Mouse (Mus musculus) limb, embryonic 13.5 days (tissue): ENCODE measurements around the gene Maats1. TPM values are rescaled to one million over a fixed set of nuclear protein-coding genes. Genes with fewer than 3 reads are reported as not detected.

ENCODE experiments used
- ATAC-seq: fragments of 200-750 bp; cut with Nextera tagmentation; 2 replicates; pipeline ENCODE4 v1.8.0; 2017; ENCODE audit warnings: low read depth, moderate number of reproducible peaks, moderate TSS enrichment; ENCODE audit not compliant: low FRiP score
- H3K27ac ChIP-seq: fragments of 300-500 bp; sonication (generic); 2 replicates; pipeline ENCODE4 v1.5.1; 2015; ENCODE audit warnings: inconsistent platforms, mild to moderate bottlenecking, moderate library complexity
- H3K27me3 ChIP-seq: fragments of 300-500 bp; sonication (generic); 2 replicates; pipeline ENCODE4 v1.6.1; 2015; ENCODE audit warnings: mild to moderate bottlenecking, inconsistent platforms
- H3K36me3 ChIP-seq: fragments of 300-500 bp; sonication (generic); 2 replicates; pipeline ENCODE4 v1.6.1; 2015; ENCODE audit warnings: inconsistent platforms, mild to moderate bottlenecking, moderate library complexity
- H3K4me1 ChIP-seq: fragments of 300-500 bp; sonication (generic); 2 replicates; pipeline ENCODE4 v1.6.1; 2015; ENCODE audit warnings: inconsistent platforms
- H3K4me2 ChIP-seq: fragments of 300-500 bp; sonication (generic); replicated peaks from 2 replicates; pipeline ENCODE4 v1.6.1; 2015; ENCODE audit warnings: inconsistent platforms, mild to moderate bottlenecking, moderate library complexity
- H3K4me3 ChIP-seq: fragments of 300-500 bp; sonication (generic); 2 replicates; pipeline ENCODE4 v1.5.1; 2015; ENCODE audit warnings: moderate library complexity, mild to moderate bottlenecking, inconsistent platforms
- H3K9ac ChIP-seq: fragments of 300-500 bp; sonication (generic); 2 replicates; pipeline ENCODE4 v1.6.1; 2015; ENCODE audit warnings: mild to moderate bottlenecking, inconsistent platforms
- H3K9me3 ChIP-seq: fragments of 300-500 bp; sonication (generic); 2 replicates; pipeline ENCODE4 v1.6.1; 2016; ENCODE audit warnings: inconsistent platforms
- WGBS: fragments of 180-500 bp; shearing (Covaris S2); methylation state at CpG from one replicate; pipeline ENCODE4 v1.1.7; 2015; 5-methylcytosine and 5-hydroxymethylcytosine counted together
- polyA plus RNA-seq: library from polyadenylated mRNA; unstranded; fragments of >200 nt; fragmentation: Nextera tagmentation; extraction: Ambion mirVana; gene quantifications from 2 replicates; pipeline ENCODE4 v1.2.1, GENCODE M21; 2015

Gene Maats1
- polyA plus RNA-seq, 1 experiment from 2014 or later = 0.10 TPM

DNA sequence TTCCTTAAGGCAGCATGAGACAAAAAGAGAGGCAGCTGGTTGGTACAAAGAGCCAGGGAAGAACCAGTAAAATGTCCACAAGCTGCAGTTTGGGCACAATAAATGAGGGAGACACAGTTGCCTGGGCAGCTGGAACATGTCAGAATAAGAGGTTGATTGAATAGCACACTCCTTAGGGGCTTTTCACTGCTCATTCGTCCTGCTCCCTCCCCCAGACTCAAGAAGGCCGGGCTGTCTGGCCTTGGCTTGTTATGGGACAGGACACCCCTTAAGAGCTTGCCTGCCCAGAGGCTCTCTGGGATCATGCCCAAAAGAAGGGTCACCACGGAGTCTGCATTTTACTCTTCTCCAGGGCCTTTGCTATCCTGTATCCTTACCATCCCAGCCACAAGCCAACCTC lies 58.6 kb downstream of the Maats1 start:
- Histone ChIP-seq H3K4me2 (no peak overlapping the region), H3K9me3 (no peaks in the 10 kb centered on the region), H3K4me1 (no peaks in the 10 kb centered on the region), H3K9ac (no peak overlapping the region), H3K4me3 (no peak overlapping the region), H3K27ac (no peak overlapping the region), H3K36me3 (no peaks in the 10 kb centered on the region), H3K27me3 (no peaks in the 10 kb centered on the region)
- whole genome bisulfite sequencing = 22% methylated on average over 3 of the region's 3 CpGs
- ATAC-seq = no peak

DNA sequence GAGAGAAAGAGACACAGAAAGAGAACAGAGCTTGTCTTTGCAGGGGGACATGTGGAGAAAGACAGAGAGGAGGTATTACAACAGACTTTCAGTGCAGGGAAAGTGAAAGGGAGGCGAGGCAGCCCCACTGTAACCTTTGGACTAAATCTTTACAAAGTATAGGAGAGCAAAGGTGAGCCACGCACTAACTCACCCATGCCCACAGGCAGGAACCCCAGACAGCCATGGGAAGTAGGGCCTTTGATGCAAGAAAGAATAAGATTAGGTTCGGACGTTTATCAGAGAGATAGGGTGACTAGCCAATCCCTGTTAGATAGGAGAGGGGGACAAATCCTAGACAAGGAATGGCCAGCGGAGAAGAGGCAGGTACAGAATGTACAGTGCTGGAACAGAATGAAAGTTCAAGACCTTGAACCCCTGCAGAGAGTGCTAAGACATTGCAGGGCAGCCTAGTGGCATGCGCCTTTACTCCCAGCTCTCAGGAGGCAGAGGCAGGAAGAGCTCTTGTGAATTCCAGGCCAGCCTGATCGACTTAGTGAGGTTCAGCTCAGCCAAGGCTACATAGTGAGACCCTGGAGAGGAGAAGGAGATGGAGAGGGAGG lies 59.3 kb downstream of the Maats1 start:
- H3K36me3 ChIP-seq = no peaks in the 10 kb centered on the region
- WGBS = 84% methylated on average over 7 of the region's 7 CpGs

DNA sequence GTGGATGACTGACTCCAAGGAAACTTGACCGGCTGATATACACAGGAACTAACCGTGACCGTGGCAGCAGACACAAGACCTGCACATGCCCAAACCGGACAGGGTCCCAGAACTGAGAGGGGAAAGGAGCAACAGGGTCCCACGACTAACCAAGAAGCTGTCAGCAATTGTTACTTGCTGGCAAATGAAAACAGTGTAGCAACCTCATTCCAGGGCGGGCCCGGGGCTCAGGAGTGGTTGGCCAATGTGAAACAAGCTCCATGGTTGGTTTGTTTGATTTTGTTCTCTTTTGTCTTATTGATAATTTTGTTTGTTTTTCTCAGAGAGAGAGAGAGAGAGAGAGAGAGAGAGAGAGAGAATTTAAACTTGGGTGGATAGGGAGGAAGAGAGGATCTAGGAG lies 61.0 kb downstream of the Maats1 start:
- 86% methylated on average over 7 of the region's 7 CpGs for WGBS

More for the DNA sequence above, 59.3 kb downstream of the Maats1 start:
- H3K4me3 ChIP-seq = no peak overlapping the region
- ATAC-seq = no peak
- no peak overlapping the region for H3K4me2 ChIP-seq
- no peak overlapping the region for H3K27ac ChIP-seq
- no peaks in the 10 kb centered on the region for H3K27me3 ChIP-seq
- no peak overlapping the region for H3K9ac ChIP-seq
- no peaks in the 10 kb centered on the region for H3K9me3 ChIP-seq
- H3K4me1 ChIP-seq = no peaks in the 10 kb centered on the region

GRCm38 (mm10) chr16:38279794-38280193 lies 62.1 kb downstream of the Maats1 start:
- no peak overlapping the region for H3K4me3 ChIP-seq
- WGBS = 95% methylated on average over 5 of the region's 5 CpGs
- no peak overlapping the region for H3K9ac ChIP-seq
- no peak overlapping the region for H3K4me2 ChIP-seq
- H3K27ac ChIP-seq = no peak overlapping the region
- no peaks in the 10 kb centered on the region for H3K9me3 ChIP-seq
- H3K27me3 ChIP-seq = no peaks in the 10 kb centered on the region
- no peaks in the 10 kb centered on the region for H3K4me1 ChIP-seq
- no peak for ATAC-seq
- H3K36me3 ChIP-seq = no peaks in the 10 kb centered on the region

More for the DNA sequence above, 61.0 kb downstream of the Maats1 start:
- H3K4me3 ChIP-seq = no peak overlapping the region
- no peak for ATAC-seq
- no peak overlapping the region for H3K27ac ChIP-seq
- no peaks in the 10 kb centered on the region for H3K36me3 ChIP-seq
- no peaks in the 10 kb centered on the region for H3K9me3 ChIP-seq
- no peak overlapping the region for H3K9ac ChIP-seq
- H3K27me3 ChIP-seq = no peaks in the 10 kb centered on the region
- no peak overlapping the region for H3K4me2 ChIP-seq
- H3K4me1 ChIP-seq = no peaks in the 10 kb centered on the region

- H3K36me3 ChIP-seq = no peaks in the 10 kb centered on the region
- no peak overlapping the region for H3K9ac ChIP-seq
- no peaks in the 10 kb centered on the region for H3K9me3 ChIP-seq
- H3K4me1 ChIP-seq = no peaks in the 10 kb centered on the region
- no peak overlapping the region for H3K4me3 ChIP-seq
- no peak overlapping the region for H3K4me2 ChIP-seq
- no peak for ATAC-seq
- H3K27me3 ChIP-seq = no peaks in the 10 kb centered on the region
- WGBS = 70% methylated on average over 2 of the region's 2 CpGs
- no peak overlapping the region for H3K27ac ChIP-seq
These were observed 67.2 kb downstream of the Maats1 start for GRCm38 (mm10) chr16:38274737-38275136.

GRCm38 (mm10) chr16:38272483-38272882 lies 69.5 kb downstream of the Maats1 start:
- Histone ChIP-seq H3K4me1 (no peaks in the 10 kb centered on the region), H3K9ac (0 out of 2 replicates have a peak overlapping the region, but pooled peaks have one; percentile 0), H3K36me3 (no peaks in the 10 kb centered on the region), H3K9me3 (no peaks in the 10 kb centered on the region), H3K4me3 (no peak overlapping the region), H3K4me2 (no peak overlapping the region), H3K27me3 (no peaks in the 10 kb centered on the region), H3K27ac (no peak overlapping the region)
- WGBS = 67% methylated on average over 5 of the region's 5 CpGs
- ATAC-seq = no peak

- Histone ChIP-seq H3K36me3 (no peaks in the 10 kb centered on the region), H3K4me3 (no peak overlapping the region), H3K4me2 (no peak overlapping the region), H3K27ac (no peak overlapping the region), H3K27me3 (no peaks in the 10 kb centered on the region), H3K4me1 (no peaks in the 10 kb centered on the region), H3K9ac (no peak overlapping the region), H3K9me3 (no peaks in the 10 kb centered on the region)
- ATAC-seq = no peak
- WGBS = 44% methylated on average over 3 of the region's 3 CpGs
These were observed 70.3 kb downstream of the Maats1 start for GRCm38 (mm10) chr16:38271601-38272000.

DNA sequence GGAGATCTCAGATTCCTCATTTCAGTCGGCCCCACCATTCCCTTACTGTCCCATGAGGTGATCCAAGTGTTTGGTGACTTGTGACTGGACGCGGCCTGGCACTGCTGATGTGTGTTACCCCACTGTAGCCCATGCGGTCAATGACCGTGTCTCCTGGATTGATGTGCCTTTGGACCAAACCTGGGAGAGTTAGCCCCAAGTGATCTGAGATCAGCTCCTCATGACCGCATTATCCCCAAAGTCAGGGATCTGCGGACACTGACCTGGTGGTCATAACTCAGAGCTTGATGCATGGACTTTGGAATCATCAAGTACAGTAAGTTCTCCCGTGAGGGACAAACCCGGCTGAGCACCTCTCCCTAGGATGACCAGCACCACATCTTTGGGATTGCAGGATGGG lies 86.0 kb downstream of the Maats1 start:
- H3K4me1 ChIP-seq = no peaks in the 10 kb centered on the region; the same call in 1 of the 2 replicates
- H3K9ac ChIP-seq = no peak overlapping the region
- no peak overlapping the region for H3K4me3 ChIP-seq
- 91% methylated on average over 9 of the region's 9 CpGs for WGBS
- H3K27ac ChIP-seq = no peak overlapping the region
- H3K4me2 ChIP-seq = no peak overlapping the region
- ATAC-seq = no peak
- H3K9me3 ChIP-seq = no peaks in the 10 kb centered on the region
- H3K36me3 ChIP-seq = no peaks in the 10 kb centered on the region
- H3K27me3 ChIP-seq = no peaks in the 10 kb centered on the region

- no peak overlapping the region for H3K27ac ChIP-seq
- WGBS = 77% methylated on average over 4 of the region's 4 CpGs
- ATAC-seq = no peak
- H3K4me1 ChIP-seq = no peaks in the 10 kb centered on the region; the same call in 1 of the 2 replicates
- H3K4me2 ChIP-seq = no peak overlapping the region
- H3K9me3 ChIP-seq = no peaks in the 10 kb centered on the region
- H3K4me3 ChIP-seq = no peak overlapping the region
- no peaks in the 10 kb centered on the region for H3K36me3 ChIP-seq
- H3K9ac ChIP-seq = no peak overlapping the region
- no peaks in the 10 kb centered on the region for H3K27me3 ChIP-seq
These were observed 86.8 kb downstream of the Maats1 start for GRCm38 (mm10) chr16:38255107-38255506.

- WGBS = 84% methylated on average over 14 of the region's 14 CpGs
- Histone ChIP-seq H3K4me3 (no peak overlapping the region), H3K4me2 (no peak overlapping the region), H3K9me3 (no peaks in the 10 kb centered on the region), H3K27me3 (no peaks in the 10 kb centered on the region), H3K9ac (no peak overlapping the region), H3K4me1 (peaks cover 2% of the 10 kb centered on the region), H3K27ac (no peak overlapping the region), H3K36me3 (no peaks in the 10 kb centered on the region)
- no peak for ATAC-seq
These were observed 87.9 kb downstream of the Maats1 start for GRCm38 (mm10) chr16:38254001-38254400.

- Histone ChIP-seq H3K27me3 (no peaks in the 10 kb centered on the region), H3K9ac (no peak overlapping the region), H3K4me1 (peaks cover 27% of the 10 kb centered on the region), H3K9me3 (no peaks in the 10 kb centered on the region), H3K36me3 (peaks cover 1% of the 10 kb centered on the region), H3K4me2 (no peak overlapping the region), H3K27ac (no peak overlapping the region), H3K4me3 (no peak overlapping the region)
- no peak for ATAC-seq
- 89% methylated on average over 6 of the region's 6 CpGs for WGBS
These were observed 91.5 kb downstream of the Maats1 start for GRCm38 (mm10) chr16:38250467-38250866.

- ATAC-seq = peak; percentile 65
- H3K9ac ChIP-seq = no peak overlapping the region
- peaks cover 27% of the 10 kb centered on the region for H3K4me1 ChIP-seq
- 17% methylated on average over 13 of the region's 13 CpGs for WGBS
- H3K36me3 ChIP-seq = peaks cover 6% of the 10 kb centered on the region
- peak overlapping the region; percentile 41 for H3K4me2 ChIP-seq
- no peaks in the 10 kb centered on the region for H3K9me3 ChIP-seq
- no peaks in the 10 kb centered on the region for H3K27me3 ChIP-seq
- no peak overlapping the region for H3K27ac ChIP-seq
- H3K4me3 ChIP-seq = no peak overlapping the region
These were observed 93.5 kb downstream of the Maats1 start for GRCm38 (mm10) chr16:38248331-38248961.
